Mouse (Mus musculus) neutrophil, adult 5-6 weeks (primary cell): Measurements from ENCODE around the gene Foxp3. TPM values are rescaled to one million over a fixed set of nuclear protein-coding genes. Genes with fewer than 3 reads are reported as not detected.
A peak's percentile ranks its signal among the peaks of the same experiment; 100 is the strongest.

Experiments used
- ATAC-seq: fragments of 151-379, 151-347 bp; 2 replicates; pipeline ENCODE4 v1.8.0; 2017; ENCODE audit warnings: mild to moderate bottlenecking, moderate TSS enrichment; ENCODE audit not compliant: insufficient number of reproducible peaks, poor library complexity, low FRiP score, severe bottlenecking; ENCODE audit errors: extremely low read depth
- total RNA-seq: library from RNA; stranded (forward); fragments of 200-1000 nt; gene quantifications from 2 replicates; pipeline ENCODE4 v1.2.3, GENCODE M21; 2017

Gene Foxp3
- 0.61 and 1.5 TPM in 2 replicates for total RNA-seq

DNA sequence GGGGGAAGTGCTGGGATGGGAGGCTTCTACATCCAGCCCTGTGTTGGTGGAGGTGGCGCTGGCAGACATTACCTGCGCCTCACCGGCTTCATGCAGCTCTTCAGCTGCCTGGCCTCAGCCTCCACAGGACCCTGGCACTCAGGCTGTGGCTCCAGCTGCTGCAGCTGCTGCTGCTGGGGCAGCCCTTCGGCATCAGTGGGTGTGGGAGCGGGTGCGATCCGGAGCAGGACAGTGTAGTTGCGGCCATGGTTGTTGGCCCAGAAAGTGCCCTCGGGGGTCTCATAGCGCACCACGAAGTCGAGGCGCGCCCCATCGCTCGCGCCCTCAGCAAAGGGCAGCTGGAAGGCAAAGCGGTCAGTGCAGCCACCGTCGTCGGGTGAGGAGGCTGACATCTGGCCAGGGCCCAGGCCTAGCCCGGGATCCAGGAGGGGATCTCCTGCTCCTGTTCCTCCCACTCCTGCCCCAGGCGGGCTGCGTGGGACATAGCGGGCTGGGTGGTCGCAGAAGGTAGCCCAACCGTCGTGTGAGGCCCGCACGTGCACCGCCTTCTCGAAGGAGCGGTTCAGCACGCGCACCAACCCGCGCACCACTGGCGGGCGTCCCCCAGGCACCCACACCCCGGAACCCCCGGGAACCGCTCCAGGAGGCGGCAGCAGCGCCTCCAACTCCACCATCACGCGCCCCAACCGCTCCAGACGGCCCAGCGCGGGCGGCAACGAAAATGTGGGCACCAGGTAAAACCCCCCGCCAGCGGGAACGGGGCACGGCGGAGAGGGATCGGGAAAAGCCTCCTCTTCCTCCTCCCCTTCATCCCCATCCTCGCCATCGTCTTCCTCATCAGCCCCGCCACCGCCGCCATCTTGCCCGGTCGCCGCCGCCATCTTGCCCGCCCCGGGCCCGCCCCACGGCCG is at the start of gene Foxp3:
TSS of gene Foxp3 (plus strand) at position 469 of the 911 bp plus-strand sequence.
- no peak for ATAC-seq

- no peak for ATAC-seq
Measured at GRCm38 (mm10) chrX:7524961-7525360, 48.5 kb upstream of the Foxp3 start.

DNA sequence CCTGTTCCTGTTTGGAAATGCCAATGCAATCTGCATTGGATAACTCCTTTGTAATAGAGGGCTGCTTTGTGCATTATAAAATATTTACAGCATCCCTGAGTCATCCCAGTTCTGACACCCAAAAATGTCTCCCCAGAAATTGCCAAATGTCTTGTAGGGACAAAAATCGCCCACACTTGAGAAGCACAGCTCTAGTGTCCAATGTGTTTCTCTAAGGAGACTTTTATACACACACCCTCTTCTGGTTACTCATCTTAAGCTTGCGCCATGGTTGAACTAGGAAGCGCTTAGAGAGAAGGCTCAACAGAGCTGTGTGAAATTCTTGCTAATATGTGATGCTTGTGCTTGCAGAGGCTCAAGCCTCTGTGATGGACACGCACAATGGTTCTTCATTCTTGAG is 20.0 kb upstream of the Foxp3 start:
- no peak for ATAC-seq

DNA sequence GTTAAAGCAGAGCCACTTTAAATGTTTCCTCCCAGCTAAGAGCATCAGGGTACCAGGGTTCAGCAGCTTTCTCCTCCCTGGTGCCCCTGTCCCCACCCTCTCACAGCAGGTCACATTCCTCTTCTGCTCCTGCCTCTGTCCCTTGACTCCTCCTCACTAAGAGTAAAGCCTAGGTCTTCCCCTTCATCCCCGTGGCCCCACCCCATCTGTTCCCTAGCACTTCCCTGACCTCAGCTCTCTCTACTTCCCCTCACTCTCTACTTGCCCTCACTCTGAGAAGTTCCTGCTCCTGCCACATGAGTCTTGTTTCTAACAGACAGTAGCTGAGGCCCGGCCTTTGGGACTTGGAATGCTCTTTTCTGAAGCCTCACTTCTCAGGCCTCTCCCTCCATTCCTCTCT is 10.4 kb upstream of the Foxp3 start:
- no peak for ATAC-seq

- ATAC-seq, result no peak
Measured at GRCm38 (mm10) chrX:7566352-7566751, 7.1 kb upstream of the Foxp3 start.

GRCm38 (mm10) chrX:7567491-7567890 is 6.0 kb upstream of the Foxp3 start:
- ATAC-seq, result no peak

- ATAC-seq, result no peak
Measured at GRCm38 (mm10) chrX:7570481-7571175, 2.8 kb upstream of the Foxp3 start.

GRCm38 (mm10) chrX:7571565-7572136 is 1.8 kb upstream of the Foxp3 start:
- ATAC-seq, result no peak

DNA sequence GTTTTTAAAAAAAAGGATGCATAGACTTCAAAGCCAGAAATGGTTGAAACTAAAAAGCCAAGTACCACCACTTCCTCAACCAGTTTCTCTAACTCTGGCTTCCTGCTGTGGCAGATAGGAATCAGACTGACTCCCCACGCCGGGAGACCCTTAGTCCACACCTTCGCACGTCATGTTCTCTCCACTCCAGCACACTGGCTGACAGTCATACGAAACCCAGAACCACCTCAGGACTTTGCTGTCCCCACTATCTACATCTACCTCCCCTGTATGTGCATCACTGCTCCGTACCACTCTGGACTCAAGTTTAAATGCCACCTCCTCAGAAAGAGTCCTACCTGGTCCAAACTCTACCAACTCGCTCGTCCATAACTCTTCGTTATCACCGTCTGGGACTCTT is 978 bp upstream of the Foxp3 start:
- ATAC-seq, result no peak

- peak; percentile 96 for ATAC-seq
Measured at GRCm38 (mm10) chrX:7574087-7574884, 842 bp downstream of the Foxp3 start, which contains the start of gene Ppp1r3f. Gene Ppp1r3f, minus strand, starts transcription at chrX:7574283.

- ATAC-seq, result no peak
Measured at GRCm38 (mm10) chrX:7574885-7575231, 1.4 kb downstream of the Foxp3 start.

DNA sequence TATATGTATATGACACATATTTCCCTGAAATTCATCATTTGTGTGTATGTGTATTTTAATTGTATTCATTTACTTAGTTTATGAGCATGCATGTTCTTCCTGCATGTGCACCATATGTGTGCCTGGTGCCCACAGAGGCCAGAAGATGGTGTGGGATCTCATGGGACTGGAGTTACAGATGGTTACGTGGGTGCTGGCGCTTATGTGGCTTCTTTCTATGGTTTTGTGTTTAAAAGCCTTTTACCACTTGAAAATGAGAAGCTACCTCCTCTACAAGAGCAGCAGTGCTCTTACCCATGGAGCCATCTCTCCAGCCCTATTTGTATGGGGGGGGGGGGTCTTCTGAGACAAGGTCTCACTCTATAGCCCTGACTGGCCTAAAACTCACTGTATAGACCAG is 7.7 kb downstream of the Foxp3 start:
- ATAC-seq, result no peak

GRCm38 (mm10) chrX:7583881-7584280 is 10.4 kb downstream of the Foxp3 start:
- no peak for ATAC-seq

- ATAC-seq, result no peak
Measured at GRCm38 (mm10) chrX:7586356-7586755, 12.9 kb downstream of the Foxp3 start.

DNA sequence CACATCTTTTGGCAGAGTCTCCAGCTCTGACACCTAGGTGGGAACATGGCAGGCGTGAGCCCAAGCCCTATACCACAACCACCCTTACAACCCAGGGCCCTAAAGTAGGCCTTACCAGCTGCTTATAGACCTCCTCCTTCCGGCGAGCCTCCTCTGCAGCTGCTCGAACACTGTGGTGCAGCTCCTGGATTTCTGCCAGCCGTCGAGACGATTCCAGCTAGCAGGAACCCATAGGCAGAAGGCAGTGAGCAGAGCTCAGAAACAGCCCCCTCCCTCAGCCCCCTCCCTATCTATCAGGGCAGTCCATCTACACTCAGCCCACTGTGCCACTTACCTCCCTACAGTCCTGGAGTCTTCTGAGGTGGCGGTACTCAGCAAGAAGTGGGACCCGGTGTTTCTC is 21.9 kb downstream of the Foxp3 start:
- ATAC-seq, result no peak

DNA sequence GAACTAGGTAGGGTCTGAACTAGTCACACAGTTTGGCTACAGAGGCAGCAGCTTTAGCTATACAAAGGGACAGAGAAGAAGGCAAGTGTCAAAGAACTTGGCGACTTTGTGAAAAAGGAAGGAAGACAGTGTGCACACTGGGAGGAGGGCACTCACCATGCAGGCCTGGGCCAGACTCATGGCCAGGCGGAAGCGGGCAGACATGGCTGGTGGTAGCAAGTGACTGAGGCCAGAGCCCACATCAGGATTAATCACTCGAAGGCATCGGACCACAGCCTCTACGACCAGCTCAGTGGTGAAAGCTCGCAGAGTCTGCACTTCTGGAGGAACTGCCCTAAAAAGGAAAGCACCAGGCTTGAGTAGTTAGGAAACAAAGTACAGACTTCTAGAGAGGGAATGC is 30.6 kb downstream of the Foxp3 start:
- no peak for ATAC-seq

DNA sequence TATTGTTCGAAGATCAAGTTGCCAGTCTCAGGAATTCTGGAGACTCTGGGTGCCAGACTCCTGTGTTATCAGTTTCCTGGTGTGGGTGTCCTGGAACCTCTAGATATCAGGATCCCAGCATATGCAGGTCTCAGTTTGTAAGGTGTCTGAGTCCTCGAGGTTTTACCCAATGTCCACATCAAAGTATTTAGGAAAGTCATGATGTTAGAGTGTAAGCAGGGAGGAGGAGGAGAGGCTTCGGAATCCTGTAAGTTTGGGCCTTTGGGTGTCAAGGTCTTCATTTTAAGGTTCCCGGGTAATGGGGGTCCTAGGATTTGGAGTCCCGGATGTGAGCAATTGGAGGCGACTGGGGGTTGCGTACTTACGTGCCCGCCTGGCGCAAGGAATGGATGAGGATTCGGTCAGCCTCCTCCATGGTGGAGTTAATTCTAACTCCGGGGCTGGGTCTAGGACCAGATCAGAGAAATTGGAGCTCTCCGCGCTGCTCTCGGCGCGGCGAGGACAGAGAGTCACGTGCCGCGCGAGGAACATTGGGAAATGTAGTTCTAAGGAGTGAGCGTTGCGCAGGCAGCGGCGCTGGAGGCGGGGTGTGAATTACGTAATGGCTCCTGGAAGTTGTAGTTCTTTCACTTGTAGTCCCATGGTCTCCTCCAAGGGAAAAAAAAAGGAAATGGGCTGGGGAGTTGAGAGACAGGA is 31.6 kb downstream of the Foxp3 start, which contains the start of gene Ccdc22:
TSS of gene Ccdc22 (minus strand) at position 639 of the 696 bp plus-strand sequence.
- peak; percentile 98 for ATAC-seq

DNA sequence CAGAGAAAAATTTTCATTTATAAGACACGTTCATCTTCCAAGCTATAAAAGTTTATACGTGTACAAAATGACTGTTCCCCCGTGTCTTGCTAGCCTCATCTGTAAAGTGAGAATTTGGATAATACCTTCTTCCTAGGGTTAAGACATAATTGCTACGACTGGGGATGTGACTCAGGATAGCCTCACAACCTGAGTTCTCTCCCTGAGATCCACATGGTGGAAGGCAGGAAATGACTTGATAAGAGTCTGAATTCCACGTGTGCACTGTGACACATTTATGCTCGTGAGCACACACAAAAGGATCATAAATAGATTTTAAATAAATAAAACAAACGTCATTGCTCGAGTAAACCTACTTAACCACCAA is 32.1 kb downstream of the Foxp3 start:
- no peak for ATAC-seq

DNA sequence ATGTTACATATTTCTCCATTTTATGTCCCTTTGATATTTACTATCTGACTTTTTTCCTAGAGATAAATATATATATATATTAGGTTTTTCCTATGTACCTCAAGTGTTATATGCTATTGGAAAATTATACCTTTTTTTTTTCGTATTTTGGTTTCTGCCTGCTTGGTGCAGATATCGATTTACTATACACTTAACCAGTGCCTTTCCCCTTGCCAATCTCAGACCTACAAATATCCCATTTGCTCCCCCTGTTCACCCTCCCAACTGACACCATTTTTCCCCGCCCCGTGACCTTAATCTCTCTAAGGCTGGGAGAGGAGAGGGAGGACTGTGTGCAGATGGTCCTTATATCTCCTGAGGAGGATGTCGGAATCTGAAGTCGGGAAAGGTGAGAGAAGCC is 33.3 kb downstream of the Foxp3 start, which contains the start of gene Cacna1f:
TSS of gene Cacna1f (plus strand) at position 301 of the 400 bp plus-strand sequence.
- ATAC-seq, result no peak
